Mouse (Mus musculus) frontal cortex, postnatal 36 days (tissue): Measurements from ENCODE around the gene Nek6.

ENCODE experiments used
- DNase-seq, 2 experiments: peaks; one replicate each; pipeline ENCODE4 v3.0.0; 2022; ENCODE audit warnings: low spot score in 2 of 2

The Nek6 gene

GRCm38 (mm10) chr2:38511487-38512307 is at the start of gene Nek6:
Gene Nek6, plus strand, starts transcription at chr2:38511643.
- DNase-seq, result peak; percentile 63 to 71

GRCm38 (mm10) chr2:38462323-38462722 is 49.1 kb upstream of the Nek6 start:
- DNase-seq, result no peak

- DNase-seq, result no peak
These were observed 42.6 kb upstream of the Nek6 start for GRCm38 (mm10) chr2:38468845-38469244.

- DNase-seq, result no peak
These were observed 39.7 kb upstream of the Nek6 start for GRCm38 (mm10) chr2:38471745-38472144.

GRCm38 (mm10) chr2:38472829-38473228 is 38.6 kb upstream of the Nek6 start:
- no peak for DNase-seq

GRCm38 (mm10) chr2:38476871-38477496 is 34.5 kb upstream of the Nek6 start:
- DNase-seq, result no peak

- DNase-seq, result no peak
These were observed 34.0 kb upstream of the Nek6 start for GRCm38 (mm10) chr2:38477497-38477873.

GRCm38 (mm10) chr2:38478683-38479082 is 32.8 kb upstream of the Nek6 start:
- DNase-seq, result no peak

- no peak for DNase-seq
These were observed 31.9 kb upstream of the Nek6 start for GRCm38 (mm10) chr2:38479541-38479940.

- DNase-seq, result no peak
These were observed 30.2 kb upstream of the Nek6 start for GRCm38 (mm10) chr2:38481166-38481778.

- DNase-seq, result no peak
These were observed 29.3 kb upstream of the Nek6 start for GRCm38 (mm10) chr2:38482122-38482521.

- no peak for DNase-seq
These were observed 28.3 kb upstream of the Nek6 start for GRCm38 (mm10) chr2:38483058-38483704.

- DNase-seq, result no peak
These were observed 26.9 kb upstream of the Nek6 start for GRCm38 (mm10) chr2:38484556-38484955.

GRCm38 (mm10) chr2:38485409-38485808 is 26.0 kb upstream of the Nek6 start:
- no peak for DNase-seq

GRCm38 (mm10) chr2:38485957-38486931 is 25.2 kb upstream of the Nek6 start:
- DNase-seq, result peak in 1 of 2 experiments; percentile 15

GRCm38 (mm10) chr2:38497594-38497993 is 13.8 kb upstream of the Nek6 start:
- no peak for DNase-seq

GRCm38 (mm10) chr2:38501606-38502005 is 9.8 kb upstream of the Nek6 start:
- DNase-seq, result no peak

- no peak for DNase-seq
These were observed 9.3 kb upstream of the Nek6 start for GRCm38 (mm10) chr2:38502123-38502522.

GRCm38 (mm10) chr2:38502747-38503146 is 8.7 kb upstream of the Nek6 start:
- no peak for DNase-seq

- peak in 1 of 2 experiments; percentile 16 for DNase-seq
These were observed 7.1 kb upstream of the Nek6 start for GRCm38 (mm10) chr2:38504311-38504710.

GRCm38 (mm10) chr2:38507181-38507580 is 4.3 kb upstream of the Nek6 start:
- no peak for DNase-seq
